Mouse (Mus musculus): ENCODE data around the gene Camsap1. TPM values are rescaled to one million over a fixed set of nuclear protein-coding genes. Genes with fewer than 3 reads are reported as not detected.
A peak's percentile ranks its signal among the peaks of the same experiment; 100 is the strongest.

The Camsap1 gene
- total RNA-seq, 2 experiments from 2014 or later, result 150 to 159 TPM

GRCm38 (mm10) chr2:25977587-25978239 lies 5.4 kb downstream of the Camsap1 start:
- intact Hi-C loops (cut with DNase I), result no loop called here
- no peak overlapping the region for H3K27ac ChIP-seq
- TF ChIP-seq CTCF (IDR thresholded peaks at IDR 0.05), result no peak
- no peak for DNase-seq (ENCODE audit: extremely low spot score in 1 of 2, low spot score in 2 of 2)
- no peak overlapping the region for H3K4me3 ChIP-seq

- intact Hi-C loops (cut with DNase I), result no loop called here
- H3K27ac ChIP-seq, result no peak overlapping the region
- no peak for DNase-seq (ENCODE audit: extremely low spot score in 1 of 2, low spot score in 2 of 2)
- no peak for TF ChIP-seq CTCF (IDR thresholded peaks at IDR 0.05)
- H3K4me3 ChIP-seq, result no peak overlapping the region
These were observed 7.8 kb downstream of the Camsap1 start for GRCm38 (mm10) chr2:25975141-25975770.

- no peak for DNase-seq (ENCODE audit: extremely low spot score in 1 of 2, low spot score in 2 of 2)
- intact Hi-C loops (cut with DNase I), result no loop called here
- Histone ChIP-seq H3K4me3 (no peak overlapping the region), H3K27ac (peak overlapping the region; percentile 32; the same call in 1 of the 2 replicates)
- TF ChIP-seq CTCF (IDR thresholded peaks at IDR 0.05), result no peak
These were observed 12.7 kb downstream of the Camsap1 start for GRCm38 (mm10) chr2:25970426-25970825.

GRCm38 (mm10) chr2:25969319-25969718 lies 13.8 kb downstream of the Camsap1 start:
- TF ChIP-seq CTCF (IDR thresholded peaks at IDR 0.05), result no peak

GRCm38 (mm10) chr2:25949291-25949690 lies 33.8 kb downstream of the Camsap1 start:
- Histone ChIP-seq H3K4me3 (no peak overlapping the region), H3K27ac (no peak overlapping the region)
- intact Hi-C loops (cut with DNase I), result no loop called here
- DNase-seq (ENCODE audit: extremely low spot score in 1 of 2, low spot score in 2 of 2), result no peak
- no peak for TF ChIP-seq CTCF (IDR thresholded peaks at IDR 0.05)

More at GRCm38 (mm10) chr2:25969319-25969718, 13.8 kb downstream of the Camsap1 start:
- no peak for DNase-seq (ENCODE audit: extremely low spot score in 1 of 2, low spot score in 2 of 2)
- no peak overlapping the region for H3K27ac ChIP-seq
- intact Hi-C loops (cut with DNase I), result no loop called here
- H3K4me3 ChIP-seq, result no peak overlapping the region

GRCm38 (mm10) chr2:25947950-25948349 lies 35.1 kb downstream of the Camsap1 start:
- no peak for DNase-seq (ENCODE audit: extremely low spot score in 1 of 2, low spot score in 2 of 2)
- intact Hi-C loops (cut with DNase I), result no loop called here
- peak; percentile 31 for TF ChIP-seq CTCF (IDR thresholded peaks at IDR 0.05)
- Histone ChIP-seq H3K4me3 (no peak overlapping the region), H3K27ac (no peak overlapping the region)

- no peak overlapping the region for H3K4me3 ChIP-seq
- intact Hi-C loops (cut with DNase I), result no loop called here
These were observed 39.3 kb downstream of the Camsap1 start for GRCm38 (mm10) chr2:25943822-25944221.

GRCm38 (mm10) chr2:25940503-25940902 lies 42.6 kb downstream of the Camsap1 start:
- intact Hi-C loops (cut with DNase I), result no loop called here
- Histone ChIP-seq H3K27ac (no peak overlapping the region), H3K4me3 (no peak overlapping the region)
- no peak for DNase-seq (ENCODE audit: extremely low spot score in 1 of 2, low spot score in 2 of 2)
- no peak for TF ChIP-seq CTCF (IDR thresholded peaks at IDR 0.05)

More at GRCm38 (mm10) chr2:25943822-25944221, 39.3 kb downstream of the Camsap1 start:
- no peak for DNase-seq (ENCODE audit: extremely low spot score in 1 of 2, low spot score in 2 of 2)
- no peak overlapping the region for H3K27ac ChIP-seq
- no peak for TF ChIP-seq CTCF (IDR thresholded peaks at IDR 0.05)

- DNase-seq (ENCODE audit: extremely low spot score in 1 of 2, low spot score in 2 of 2), result no peak
- Histone ChIP-seq H3K27ac (no peak overlapping the region), H3K4me3 (no peak overlapping the region)
- TF ChIP-seq CTCF (IDR thresholded peaks at IDR 0.05), result peak; percentile 63
- intact Hi-C loops (cut with DNase I), result loop anchor here (5.0 kb wide), 1 partner anchor 94 kb away; no protein-coding TSS in a partner anchor
These were observed 51.7 kb downstream of the Camsap1 start for GRCm38 (mm10) chr2:25931249-25931859.

- no peak for TF ChIP-seq CTCF (IDR thresholded peaks at IDR 0.05)
- intact Hi-C loops (cut with DNase I), result no loop called here
- Histone ChIP-seq H3K4me3 (no peak overlapping the region), H3K27ac (no peak overlapping the region)
- DNase-seq (ENCODE audit: extremely low spot score in 1 of 2, low spot score in 2 of 2), result no peak
These were observed 55.3 kb downstream of the Camsap1 start for GRCm38 (mm10) chr2:25927821-25928220.

GRCm38 (mm10) chr2:25924934-25925333 lies 58.1 kb downstream of the Camsap1 start:
- no peak overlapping the region for H3K4me3 ChIP-seq
- intact Hi-C loops (cut with DNase I), result no loop called here

GRCm38 (mm10) chr2:25923799-25924198 lies 59.3 kb downstream of the Camsap1 start:
- intact Hi-C loops (cut with DNase I), result no loop called here
- Histone ChIP-seq H3K27ac (no peak overlapping the region), H3K4me3 (no peak overlapping the region)
- no peak for DNase-seq (ENCODE audit: extremely low spot score in 1 of 2, low spot score in 2 of 2)
- TF ChIP-seq CTCF (IDR thresholded peaks at IDR 0.05), result no peak

More at GRCm38 (mm10) chr2:25924934-25925333, 58.1 kb downstream of the Camsap1 start:
- no peak for TF ChIP-seq CTCF (IDR thresholded peaks at IDR 0.05)
- no peak for DNase-seq (ENCODE audit: extremely low spot score in 1 of 2, low spot score in 2 of 2)
- no peak overlapping the region for H3K27ac ChIP-seq
